23 mouse cellular contexts compared by ENCODE assay signal in the genomic region with DNA sequence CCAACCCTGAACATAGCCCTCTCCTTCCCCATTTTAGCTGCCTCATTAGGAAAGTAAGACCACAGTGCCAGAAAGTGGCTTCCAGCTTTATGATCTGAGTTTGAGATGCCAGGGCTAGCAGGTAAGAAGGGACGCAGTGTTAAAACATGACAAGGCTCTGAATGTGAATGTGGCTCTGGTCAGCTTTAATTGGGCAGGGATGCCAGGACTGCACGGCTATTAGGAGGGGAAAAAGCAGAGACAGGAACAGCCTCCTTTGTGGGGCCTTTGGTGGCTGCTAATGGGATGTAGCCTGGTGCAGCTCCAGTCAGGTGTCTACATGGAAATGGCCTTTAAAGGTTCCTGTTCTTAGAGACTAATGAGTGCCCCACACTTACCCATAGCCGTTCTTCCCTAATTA. TPM values are rescaled to one million over a fixed set of nuclear protein-coding genes. Genes with fewer than 3 reads are reported as not detected.
"Had no signal": no experiment of that assay in that cellular context is flagged by ENCODE, and none has a peak within 500 bp of the region (broad histone marks: within the 10 kb centered on the region; RNA-seq: fewer than 3 reads in every experiment).

No protein-coding gene starts in this region.

- H3K9me3 ChIP-seq: liver, embryonic 12.5 days; midbrain, embryonic 12.5 days; neural tube, embryonic 13.5 days; neural tube, embryonic 15.5 days had no signal

- H3K4me3 ChIP-seq: liver, embryonic 12.5 days; midbrain, embryonic 12.5 days; neural tube, embryonic 13.5 days; neural tube, embryonic 15.5 days had no signal

- H3K36me3 ChIP-seq: liver, embryonic 12.5 days; midbrain, embryonic 12.5 days; neural tube, embryonic 13.5 days; neural tube, embryonic 15.5 days had no signal

- H3K27ac ChIP-seq: liver, embryonic 12.5 days; liver, embryonic 14.5 days; midbrain, embryonic 12.5 days; neural tube, embryonic 13.5 days; neural tube, embryonic 15.5 days had no signal

- DNase-seq: lung, adult 18-20 months; lung, embryonic 14.5 days; lung, postnatal 10 days; lung, postnatal 4 days; retina, postnatal 1 day; right cerebral cortex, adult 18-20 months; right cerebral cortex, postnatal 25 days; right cerebral cortex, postnatal 4 days; spleen, adult 18-20 months; thymus, adult 18-20 months; thymus, postnatal 14 days; thymus, postnatal 36 days had no signal

- H3K4me1 ChIP-seq: liver, embryonic 12.5 days; midbrain, embryonic 12.5 days; neural tube, embryonic 13.5 days; neural tube, embryonic 15.5 days had no signal

- H3K9ac ChIP-seq: liver, embryonic 12.5 days; liver, embryonic 14.5 days; lung, embryonic 14.5 days; midbrain, embryonic 12.5 days; neural tube, embryonic 13.5 days; neural tube, embryonic 15.5 days had no signal

- H3K4me2 ChIP-seq: liver, embryonic 12.5 days; lung, embryonic 14.5 days; midbrain, embryonic 12.5 days; neural tube, embryonic 13.5 days; neural tube, embryonic 15.5 days had no signal

- H3K27me3 ChIP-seq: liver, embryonic 12.5 days; midbrain, embryonic 12.5 days; neural tube, embryonic 13.5 days; neural tube, embryonic 15.5 days had no signal

- ATAC-seq: liver, embryonic 12.5 days had no signal

RNA-seq across cellular contexts. Expression of a gene that starts 52.0 kb away (rescaled TPM):
- total RNA-seq: liver, adult 2 months; megakaryocyte, adult 5-6 weeks; megakaryocyte-erythroid progenitor cell, adult 5-6 weeks; monocyte, adult 5-6 weeks had no signal
- polyA plus RNA-seq: liver, adult 2 months; small intestine, adult 2 months; thymus, postnatal 0 days had no signal
